Mouse (Mus musculus) embryonic fibroblast, embryonic 13.5 days (primary cell): ENCODE measurements around the gene Lamb3.

Experiments used
- CTCF ChIP-seq: IDR thresholded peaks from 2 replicates; pipeline ENCODE4 v1.5.1; 2011; ENCODE audit warnings: mild to moderate bottlenecking, control low read depth, low read length, moderate library complexity, borderline replicate concordance; ENCODE audit not compliant: insufficient read depth
- POLR2A ChIP-seq: IDR thresholded peaks from 2 replicates; pipeline ENCODE4 v1.6.1; 2011; ENCODE audit warnings: low read depth, mild to moderate bottlenecking, control low read depth, low read length, moderate library complexity

DNA sequence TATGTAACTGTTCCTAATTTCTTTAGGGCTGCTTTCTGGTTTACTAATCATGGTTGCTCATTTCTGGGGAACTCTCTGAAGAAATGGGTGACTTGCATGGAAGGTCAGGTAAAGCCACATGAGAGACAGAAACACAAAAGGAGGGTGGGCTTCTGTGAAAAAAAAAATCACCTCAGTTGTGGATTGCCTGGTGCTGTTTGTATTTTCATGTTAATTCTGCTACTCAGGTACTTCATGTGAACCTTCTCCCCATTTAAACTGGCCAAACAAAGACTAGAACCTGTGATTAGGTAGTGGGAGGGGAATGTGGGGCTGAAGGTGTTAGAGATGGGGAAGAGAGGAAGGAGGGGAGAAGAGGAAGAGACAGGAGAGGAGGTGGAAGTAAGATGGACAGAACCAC is 58.2 kb downstream of the Lamb3 start:
- no peak for TF ChIP-seq POLR2A
- TF ChIP-seq CTCF = no peak
